Mouse (Mus musculus): ENCODE results near the gene Abcc3.
A peak's percentile ranks its signal among the peaks of the same experiment; 100 is the strongest.

The Abcc3 gene

GRCm38 (mm10) chr11:94392672-94393109 lies at the start of gene Abcc3:
Gene Abcc3 (minus strand): TSS chr11:94392997.
- DNase-seq (ENCODE audit: low spot score) = no peak

GRCm38 (mm10) chr11:94441752-94442151 lies 49.0 kb upstream of the Abcc3 start:
- no peak for DNase-seq (ENCODE audit: low spot score)

- peak; percentile 51 for DNase-seq (ENCODE audit: low spot score)
Measured at GRCm38 (mm10) chr11:94441122-94441521, 48.3 kb upstream of the Abcc3 start.

GRCm38 (mm10) chr11:94440421-94440820 lies 47.6 kb upstream of the Abcc3 start:
- peak; percentile 72 for DNase-seq (ENCODE audit: low spot score)

- peak; percentile 68 for DNase-seq (ENCODE audit: low spot score)
Measured at GRCm38 (mm10) chr11:94429011-94429651, 36.3 kb upstream of the Abcc3 start.

GRCm38 (mm10) chr11:94428091-94428835 lies 35.5 kb upstream of the Abcc3 start:
- no peak for DNase-seq (ENCODE audit: low spot score)

- no peak for DNase-seq (ENCODE audit: low spot score)
Measured at GRCm38 (mm10) chr11:94425656-94426055, 32.9 kb upstream of the Abcc3 start.

- DNase-seq (ENCODE audit: low spot score) = no peak
Measured at GRCm38 (mm10) chr11:94425215-94425614, 32.4 kb upstream of the Abcc3 start.

- DNase-seq (ENCODE audit: low spot score) = no peak
Measured at GRCm38 (mm10) chr11:94424380-94424779, 31.6 kb upstream of the Abcc3 start.

- no peak for DNase-seq (ENCODE audit: low spot score)
Measured at GRCm38 (mm10) chr11:94423855-94424254, 31.1 kb upstream of the Abcc3 start.

GRCm38 (mm10) chr11:94420991-94421390 lies 28.2 kb upstream of the Abcc3 start:
- no peak for DNase-seq (ENCODE audit: low spot score)

- DNase-seq (ENCODE audit: low spot score) = peak; percentile 55
Measured at GRCm38 (mm10) chr11:94420325-94420724, 27.5 kb upstream of the Abcc3 start.

- DNase-seq (ENCODE audit: low spot score) = no peak
Measured at GRCm38 (mm10) chr11:94419004-94419727, 26.4 kb upstream of the Abcc3 start.

GRCm38 (mm10) chr11:94414042-94414441 lies 21.2 kb upstream of the Abcc3 start:
- no peak for DNase-seq (ENCODE audit: low spot score)

GRCm38 (mm10) chr11:94413516-94413915 lies 20.7 kb upstream of the Abcc3 start:
- DNase-seq (ENCODE audit: low spot score) = no peak

- no peak for DNase-seq (ENCODE audit: low spot score)
Measured at GRCm38 (mm10) chr11:94412998-94413469, 20.2 kb upstream of the Abcc3 start.

GRCm38 (mm10) chr11:94412562-94412961 lies 19.8 kb upstream of the Abcc3 start:
- no peak for DNase-seq (ENCODE audit: low spot score)

- peak; percentile 81 for DNase-seq (ENCODE audit: low spot score)
Measured at GRCm38 (mm10) chr11:94407803-94408321, 15.1 kb upstream of the Abcc3 start.

- no peak for DNase-seq (ENCODE audit: low spot score)
Measured at GRCm38 (mm10) chr11:94405348-94405747, 12.6 kb upstream of the Abcc3 start.

- peak; percentile 85 for DNase-seq (ENCODE audit: low spot score)
Measured at GRCm38 (mm10) chr11:94404641-94405260, 12.0 kb upstream of the Abcc3 start.

- no peak for DNase-seq (ENCODE audit: low spot score)
Measured at GRCm38 (mm10) chr11:94404178-94404577, 11.4 kb upstream of the Abcc3 start.

- DNase-seq (ENCODE audit: low spot score) = no peak
Measured at GRCm38 (mm10) chr11:94403757-94404156, 11.0 kb upstream of the Abcc3 start.

Measured in retina, embryonic 14.5 days (tissue).